Mouse (Mus musculus) brain, adult 2 months (tissue): Measurements from ENCODE around the gene Lrsam1.
A peak's percentile ranks its signal among the peaks of the same experiment; 100 is the strongest.

Experiments
- DNase-seq: peaks from one replicate; pipeline ENCODE4 v3.0.0; 2011; ENCODE audit warnings: low read depth, low spot score

Lrsam1 gene

GRCm38 (mm10) chr2:32926330-32927075 lies 34.9 kb downstream of the Lrsam1 start:
- DNase-seq = peak; percentile 37

GRCm38 (mm10) chr2:32924306-32924844 lies 37.0 kb downstream of the Lrsam1 start:
- DNase-seq = no peak

- DNase-seq = no peak
Observed at GRCm38 (mm10) chr2:32923551-32924250, 37.7 kb downstream of the Lrsam1 start.

GRCm38 (mm10) chr2:32922564-32922963 lies 38.9 kb downstream of the Lrsam1 start:
- DNase-seq = no peak

- peak; percentile 26 for DNase-seq
Observed at GRCm38 (mm10) chr2:32921801-32922380, 39.5 kb downstream of the Lrsam1 start.

- DNase-seq = no peak
Observed at GRCm38 (mm10) chr2:32921235-32921634, 40.2 kb downstream of the Lrsam1 start.

GRCm38 (mm10) chr2:32918391-32918790 lies 43.0 kb downstream of the Lrsam1 start:
- no peak for DNase-seq

- DNase-seq = peak; percentile 91
Observed at GRCm38 (mm10) chr2:32917526-32917925, 43.9 kb downstream of the Lrsam1 start.

GRCm38 (mm10) chr2:32914896-32915295 lies 46.5 kb downstream of the Lrsam1 start:
- no peak for DNase-seq

- no peak for DNase-seq
Observed at GRCm38 (mm10) chr2:32914362-32914761, 47.1 kb downstream of the Lrsam1 start.

- peak; percentile 96 for DNase-seq
Observed at GRCm38 (mm10) chr2:32912210-32912804, 49.1 kb downstream of the Lrsam1 start.

GRCm38 (mm10) chr2:32911639-32912182 lies 49.7 kb downstream of the Lrsam1 start:
- DNase-seq = no peak

- DNase-seq = no peak
Observed at GRCm38 (mm10) chr2:32908796-32909195, 52.6 kb downstream of the Lrsam1 start.

- DNase-seq = peak; percentile 68
Observed at GRCm38 (mm10) chr2:32908272-32908671, 53.1 kb downstream of the Lrsam1 start.

- peak; percentile 47 for DNase-seq
Observed at GRCm38 (mm10) chr2:32907442-32907841, 54.0 kb downstream of the Lrsam1 start.

- no peak for DNase-seq
Observed at GRCm38 (mm10) chr2:32905297-32905696, 56.1 kb downstream of the Lrsam1 start.

- DNase-seq = no peak
Observed at GRCm38 (mm10) chr2:32904637-32905036, 56.8 kb downstream of the Lrsam1 start.

GRCm38 (mm10) chr2:32903470-32903869 lies 57.9 kb downstream of the Lrsam1 start:
- no peak for DNase-seq

GRCm38 (mm10) chr2:32902126-32902525 lies 59.3 kb downstream of the Lrsam1 start:
- DNase-seq = peak; percentile 66

GRCm38 (mm10) chr2:32898983-32899382 lies 62.4 kb downstream of the Lrsam1 start:
- no peak for DNase-seq

- peak; percentile 75 for DNase-seq
Observed at GRCm38 (mm10) chr2:32896507-32897147, 64.8 kb downstream of the Lrsam1 start.
